In genomic region chr15:40168140-40168688, GRCm38 (mm10) we compare ENCODE assay signal across 9 mouse cellular contexts. TPM values are rescaled to one million over a fixed set of nuclear protein-coding genes. Genes with fewer than 3 reads are reported as not detected.
A peak's percentile ranks its signal among the peaks of the same experiment; 100 is the strongest.
DNase-seq lines count a peak whose midpoint lies in the region; ATAC-seq lines count a peak whose summit lies in the region.
"Had no signal": no experiment of that assay in that cellular context is flagged by ENCODE, and none has a peak within 500 bp of the region (broad histone marks: within the 10 kb centered on the region; RNA-seq: fewer than 3 reads in every experiment).

No protein-coding gene starts in this region.

- no peak for DNase-seq in forebrain, embryonic 14.5 days (ENCODE audit: low spot score)
- peak; percentile 29 for DNase-seq in Muller cell, postnatal 12 days (ENCODE audit: inconsistent ontology term)
- peak; percentile 9 to 26 for DNase-seq in heart, postnatal 14 days
- no peak for DNase-seq in liver, embryonic 11.5 days (ENCODE audit: low spot score)
- DNase-seq in right cerebral cortex, adult 2 months (ENCODE audit: low spot score in 2 of 2) = no peak
- no peak for DNase-seq in frontal cortex, postnatal 10 days (ENCODE audit: low spot score in 2 of 2)
- DNase-seq in thymus, postnatal 36 days = no peak

- peak overlapping the region; percentile 17; the same call in 1 of the 2 replicates for H3K9ac ChIP-seq in forebrain, embryonic 14.5 days (ENCODE audit: low read length)
- H3K9ac ChIP-seq in forebrain, embryonic 12.5 days = no peak overlapping the region
- no peak overlapping the region for H3K9ac ChIP-seq in liver, embryonic 11.5 days (ENCODE audit: low read depth, low read length)

- no peaks in the 10 kb centered on the region for H3K27me3 ChIP-seq in forebrain, embryonic 14.5 days (replicated peaks; ENCODE audit: control insufficient read depth, insufficient read depth, low read length)
- H3K27me3 ChIP-seq in forebrain, embryonic 12.5 days = 0 out of 2 replicates have a peak, but pooled peaks cover 5% of the 10 kb centered on the region
- H3K27me3 ChIP-seq in liver, embryonic 11.5 days (replicated peaks; ENCODE audit: control insufficient read depth, insufficient read depth, low read length) = no peaks in the 10 kb centered on the region

- 63% methylated on average over 10 of the region's 10 CpGs for WGBS in forebrain, embryonic 14.5 days
- 70% methylated on average over 10 of the region's 10 CpGs for WGBS in forebrain, embryonic 12.5 days
- 62% methylated on average over 10 of the region's 10 CpGs for WGBS in liver, embryonic 11.5 days

- no peak overlapping the region for H3K4me3 ChIP-seq in forebrain, embryonic 14.5 days (ENCODE audit: low read depth, low read length)
- no peak overlapping the region for H3K4me3 ChIP-seq in forebrain, embryonic 12.5 days (replicated peaks)
- H3K4me3 ChIP-seq in liver, embryonic 11.5 days (ENCODE audit: low read depth, low read length) = no peak overlapping the region

- H3K36me3 ChIP-seq in forebrain, embryonic 14.5 days (ENCODE audit: control insufficient read depth, insufficient read depth, low read length) = no peaks in the 10 kb centered on the region
- H3K36me3 ChIP-seq in forebrain, embryonic 12.5 days (replicated peaks) = no peaks in the 10 kb centered on the region
- H3K36me3 ChIP-seq in liver, embryonic 11.5 days (ENCODE audit: control insufficient read depth, insufficient read depth, low read length) = no peaks in the 10 kb centered on the region

- no peak for ATAC-seq in forebrain, embryonic 14.5 days
- ATAC-seq in forebrain, embryonic 12.5 days (ENCODE audit: low FRiP score) = no peak
- ATAC-seq in liver, embryonic 11.5 days (replicated peaks; ENCODE audit: low FRiP score) = no peak

- H3K9me3 ChIP-seq in forebrain, embryonic 14.5 days (replicated peaks; ENCODE audit: control insufficient read depth, low read length) = no peaks in the 10 kb centered on the region
- no peaks in the 10 kb centered on the region for H3K9me3 ChIP-seq in forebrain, embryonic 12.5 days
- H3K9me3 ChIP-seq in liver, embryonic 11.5 days (ENCODE audit: control insufficient read depth, low read length) = no peaks in the 10 kb centered on the region

- H3K4me2 ChIP-seq in forebrain, embryonic 14.5 days (ENCODE audit: low read length) = peak overlapping the region; percentile 1; the same call in 1 of the 2 replicates
- no peak overlapping the region for H3K4me2 ChIP-seq in forebrain, embryonic 12.5 days
- 0 out of 2 replicates have a peak overlapping the region, but pooled peaks have one; percentile 2 for H3K4me2 ChIP-seq in liver, embryonic 11.5 days

- peaks cover 6% of the 10 kb centered on the region; the same call in 1 of the 2 replicates for H3K4me1 ChIP-seq in forebrain, embryonic 14.5 days (ENCODE audit: control insufficient read depth, insufficient read depth, low read length)
- H3K4me1 ChIP-seq in forebrain, embryonic 12.5 days = peaks cover 14% of the 10 kb centered on the region
- 0 out of 2 replicates have a peak, but pooled peaks cover 2% of the 10 kb centered on the region for H3K4me1 ChIP-seq in liver, embryonic 11.5 days (replicated peaks; ENCODE audit: control insufficient read depth, insufficient read depth, low read length)

- intact Hi-C loops in heart, postnatal 14 days (cut with DNase I) = loop anchor here (5.0 kb wide), 1 partner anchor 484 kb away; no protein-coding TSS in a partner anchor

- no peak overlapping the region for H3K27ac ChIP-seq in forebrain, embryonic 14.5 days (ENCODE audit: low read depth, low read length)
- H3K27ac ChIP-seq in forebrain, embryonic 12.5 days = no peak overlapping the region
- H3K27ac ChIP-seq in liver, embryonic 11.5 days (ENCODE audit: low read depth, low read length) = no peak overlapping the region

RNA-seq across cellular contexts. Expression of gene 9330182O14Rik, which starts 34.0 kb away (rescaled TPM):
- not detected in 2 replicates for polyA plus RNA-seq in forebrain, embryonic 14.5 days (2014; fragmentation: Nextera tagmentation; extraction: Ambion mirVana)
- polyA plus RNA-seq in forebrain, embryonic 12.5 days (2016; fragmentation: Nextera tagmentation; extraction: Ambion mirVana) = not detected in 2 replicates
- not detected for total RNA-seq in heart, postnatal 14 days (2021)
- polyA plus RNA-seq in liver, embryonic 11.5 days (2014; fragmentation: Nextera tagmentation; extraction: Ambion mirVana) = not detected in 2 replicates
- total RNA-seq: hematopoietic stem cell, adult 5-6 weeks had no signal

Comparison
In these comparisons a context has a peak if more than half of its experiments do, and no peak if none do; other contexts are left out.
1. DNase-seq: peak in Muller cell, postnatal 12 days (single experiment) and heart, postnatal 14 days (2 of 2); none in forebrain, embryonic 14.5 days (single experiment), liver, embryonic 11.5 days (single experiment), right cerebral cortex, adult 2 months (0 of 2), frontal cortex, postnatal 10 days (0 of 2) and thymus, postnatal 36 days (0 of 2).